Mouse (Mus musculus) limb, embryonic 12.5 days (tissue): Measurements from ENCODE around the gene Cxcr2. TPM values are rescaled to one million over a fixed set of nuclear protein-coding genes. Genes with fewer than 3 reads are reported as not detected.

Experiments
- ATAC-seq: fragments of 200-750 bp; cut with Nextera tagmentation; 2 replicates; pipeline ENCODE4 v1.8.0; 2017; ENCODE audit warnings: low read depth, moderate TSS enrichment; ENCODE audit not compliant: insufficient number of reproducible peaks, insufficient read depth, low FRiP score, low TSS enrichment
- H3K27ac ChIP-seq: fragments of 300-500 bp; sonication (generic); 2 replicates; pipeline ENCODE4 v1.5.1; 2016; ENCODE audit warnings: mild to moderate bottlenecking, moderate library complexity
- H3K27me3 ChIP-seq: fragments of 300-500 bp; sonication (generic); 2 replicates; pipeline ENCODE4 v1.6.1; 2016; ENCODE audit warnings: mild to moderate bottlenecking, moderate library complexity
- H3K36me3 ChIP-seq: fragments of 300-500 bp; sonication (generic); 2 replicates; pipeline ENCODE4 v1.6.1; 2016; ENCODE audit warnings: mild to moderate bottlenecking, moderate library complexity
- H3K4me1 ChIP-seq: fragments of 300-500 bp; sonication (generic); replicated peaks from 2 replicates; pipeline ENCODE4 v1.6.1; 2016
- H3K4me2 ChIP-seq: fragments of 300-500 bp; sonication (generic); 2 replicates; pipeline ENCODE4 v1.6.1; 2016; ENCODE audit warnings: mild to moderate bottlenecking, moderate library complexity
- H3K4me3 ChIP-seq: fragments of 300-500 bp; sonication (generic); replicated peaks from 2 replicates; pipeline ENCODE4 v1.5.1; 2016; ENCODE audit warnings: mild to moderate bottlenecking
- H3K9ac ChIP-seq: fragments of 300-500 bp; sonication (generic); replicated peaks from 2 replicates; pipeline ENCODE4 v1.6.1; 2016; ENCODE audit warnings: mild to moderate bottlenecking, moderate library complexity
- H3K9me3 ChIP-seq: fragments of 300-500 bp; sonication (generic); 2 replicates; pipeline ENCODE4 v1.6.1; 2016; ENCODE audit warnings: mild to moderate bottlenecking, moderate library complexity
- WGBS: fragments of 180-500 bp; shearing (Covaris S2); methylation state at CpG from one replicate; pipeline ENCODE4 v1.1.7; 2016; 5-methylcytosine and 5-hydroxymethylcytosine counted together
- polyA plus RNA-seq: library from polyadenylated mRNA; unstranded; fragments of >200 nt; fragmentation: Nextera tagmentation; extraction: Ambion mirVana; gene quantifications from 2 replicates; pipeline ENCODE4 v1.2.1, GENCODE M21; 2016

Cxcr2 gene
- polyA plus RNA-seq, 1 experiment from 2014 or later, result 0.09 TPM

DNA sequence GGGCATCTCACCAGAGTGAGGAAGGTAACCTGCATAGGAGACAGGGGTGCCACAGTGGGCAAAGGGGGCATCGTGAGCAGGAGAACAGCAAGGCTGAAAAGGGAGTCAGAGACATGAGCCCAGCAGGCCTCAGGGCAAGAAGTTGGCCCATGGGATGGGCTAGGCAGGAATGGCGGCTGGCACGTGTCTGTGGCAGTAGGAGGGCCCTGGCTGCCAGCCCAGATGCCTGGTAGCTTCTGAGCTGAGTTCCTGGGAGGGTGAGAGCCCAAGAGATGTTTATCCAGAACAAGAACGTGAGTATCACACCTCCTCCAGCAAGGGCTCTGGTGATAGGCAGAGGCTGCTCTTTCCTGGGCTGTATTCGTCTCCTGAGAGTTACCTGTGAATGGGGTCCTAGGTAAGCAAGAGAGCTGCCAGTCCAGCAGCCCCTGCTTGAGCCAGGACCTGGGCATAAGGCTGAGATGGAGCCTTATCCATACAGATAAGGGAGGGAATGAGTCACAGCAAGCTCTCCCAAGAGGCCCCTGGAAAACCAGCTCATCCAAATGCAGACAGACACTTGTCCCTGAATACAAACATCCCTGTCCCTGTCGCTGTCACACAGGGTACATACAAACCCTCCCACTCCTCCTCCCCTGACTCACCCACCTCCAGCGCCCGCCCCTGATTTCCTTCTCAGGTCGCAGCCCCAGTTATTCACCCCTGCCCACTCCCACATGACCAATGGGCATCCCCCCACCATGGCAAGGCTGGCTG lies 31.8 kb upstream of the Cxcr2 start:
- H3K36me3 ChIP-seq, result no peaks in the 10 kb centered on the region
- 56% methylated on average over 9 of the region's 9 CpGs for WGBS
- H3K9ac ChIP-seq, result no peak overlapping the region
- no peak overlapping the region for H3K4me2 ChIP-seq
- ATAC-seq, result no peak
- no peaks in the 10 kb centered on the region for H3K9me3 ChIP-seq
- no peak overlapping the region for H3K27ac ChIP-seq
- H3K4me3 ChIP-seq, result no peak overlapping the region
- H3K27me3 ChIP-seq, result peaks cover 43% of the 10 kb centered on the region
- 0 out of 2 replicates have a peak, but pooled peaks cover 6% of the 10 kb centered on the region for H3K4me1 ChIP-seq

- Histone ChIP-seq H3K36me3 (no peaks in the 10 kb centered on the region), H3K4me1 (0 out of 2 replicates have a peak, but pooled peaks cover 6% of the 10 kb centered on the region), H3K27me3 (peaks cover 46% of the 10 kb centered on the region), H3K4me2 (no peak overlapping the region), H3K4me3 (no peak overlapping the region), H3K9me3 (no peaks in the 10 kb centered on the region), H3K27ac (no peak overlapping the region), H3K9ac (no peak overlapping the region)
- no peak for ATAC-seq
- WGBS, result 66% methylated on average over 8 of the region's 8 CpGs
Observed at GRCm38 (mm10) chr1:74123215-74123614, 30.6 kb upstream of the Cxcr2 start.

GRCm38 (mm10) chr1:74124021-74124981 lies 29.5 kb upstream of the Cxcr2 start, which contains the start of gene Tns1:
Gene Tns1, minus strand, starts transcription at chr1:74124449.
- Histone ChIP-seq H3K4me1 (0 out of 2 replicates have a peak, but pooled peaks cover 6% of the 10 kb centered on the region), H3K9me3 (no peaks in the 10 kb centered on the region), H3K9ac (peak within 1 kb of the TSS; percentile 79), H3K27me3 (peaks cover 48% of the 10 kb centered on the region), H3K4me3 (peak within 1 kb of the TSS; percentile 63), H3K27ac (no peak within 1 kb of the TSS), H3K4me2 (peak within 1 kb of the TSS; percentile 97), H3K36me3 (no peaks in the 10 kb centered on the region)
- peak; percentile 56; the same call in 1 of the 2 replicates for ATAC-seq
- under 1% methylated on average over 83 of the region's 84 CpGs for WGBS

DNA sequence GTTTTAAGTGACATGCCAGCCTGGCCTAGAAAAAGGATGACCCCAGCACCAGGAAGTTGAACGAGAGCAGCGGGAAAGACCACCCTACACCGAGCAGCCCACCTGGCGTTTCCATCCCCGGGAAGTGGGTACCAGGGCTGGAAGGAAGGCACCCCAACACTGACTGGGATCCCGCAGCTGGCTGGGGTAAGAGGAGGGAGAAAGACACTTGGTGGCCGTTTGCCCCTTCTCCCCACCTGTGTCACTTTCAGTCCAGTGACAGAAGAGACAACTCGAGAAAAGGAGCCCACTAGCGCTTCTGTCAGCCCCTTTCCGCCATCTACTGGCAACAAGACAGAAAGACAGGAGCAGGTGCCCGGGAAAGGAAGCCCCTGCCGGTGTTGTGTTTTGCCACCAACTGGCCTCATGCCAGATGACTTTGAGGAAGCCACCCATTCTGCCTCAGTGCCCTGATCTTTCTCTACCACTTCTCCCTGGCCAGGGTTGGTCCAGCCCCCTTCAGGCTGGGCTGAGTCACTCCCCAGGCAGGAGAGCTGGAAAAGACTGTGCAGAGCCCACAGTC lies 28.7 kb upstream of the Cxcr2 start, which contains the start of gene Rufy4:
Gene Rufy4 (plus strand): TSS at position 551 of the 562 bp plus-strand sequence.
- no peaks in the 10 kb centered on the region for H3K9me3 ChIP-seq
- peak within 1 kb of the TSS; percentile 63 for H3K4me3 ChIP-seq
- H3K4me2 ChIP-seq, result peak within 1 kb of the TSS; percentile 97
- peaks cover 51% of the 10 kb centered on the region for H3K27me3 ChIP-seq
- H3K36me3 ChIP-seq, result no peaks in the 10 kb centered on the region
- peak within 1 kb of the TSS; percentile 79 for H3K9ac ChIP-seq
- 0 out of 2 replicates have a peak, but pooled peaks cover 6% of the 10 kb centered on the region for H3K4me1 ChIP-seq
- no peak within 1 kb of the TSS for H3K27ac ChIP-seq
- WGBS, result under 1% methylated on average over 12 of the region's 12 CpGs
- peak; percentile 34; the same call in 1 of the 2 replicates for ATAC-seq

DNA sequence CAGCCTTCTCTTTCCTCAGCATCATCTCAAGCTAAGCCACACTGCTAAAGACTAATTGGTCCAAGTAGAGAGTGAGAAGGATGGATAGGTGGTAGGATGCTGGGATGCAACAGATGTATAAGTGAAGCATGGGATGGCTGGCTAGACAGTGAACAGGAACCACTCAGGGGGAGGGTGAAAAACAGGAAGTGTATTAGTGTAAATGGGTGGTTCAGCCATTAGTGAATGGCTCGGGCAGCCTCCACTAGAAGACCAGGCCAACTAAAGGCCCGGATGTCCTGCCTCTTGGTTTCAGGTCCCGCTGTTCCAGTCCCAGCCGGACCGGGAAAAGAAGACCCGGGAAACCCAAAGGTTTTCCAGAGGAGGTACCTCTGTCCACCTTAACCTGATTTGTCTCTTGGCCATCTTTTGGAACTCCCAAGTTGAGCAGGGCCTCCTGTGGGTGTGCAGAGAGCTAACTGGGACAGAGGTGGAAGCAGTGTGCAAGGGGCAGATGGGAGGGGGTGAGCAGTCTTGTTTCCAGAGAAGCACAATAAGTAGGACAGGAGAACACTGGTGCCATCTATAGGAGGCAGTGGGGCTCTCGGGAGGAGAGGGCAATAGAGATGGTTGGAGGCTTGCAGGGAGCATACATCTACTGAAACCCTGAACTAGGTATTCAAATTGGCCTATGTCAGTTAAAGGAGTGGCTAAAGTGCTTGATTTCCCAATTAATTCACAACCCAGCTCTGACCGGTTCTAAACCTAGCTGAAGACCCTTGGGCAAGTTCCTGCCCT lies 22.7 kb upstream of the Cxcr2 start:
- ATAC-seq, result no peak
- H3K9me3 ChIP-seq, result no peaks in the 10 kb centered on the region
- H3K4me3 ChIP-seq, result no peak overlapping the region
- H3K4me2 ChIP-seq, result no peak overlapping the region
- peaks cover 12% of the 10 kb centered on the region for H3K27me3 ChIP-seq
- no peak overlapping the region for H3K27ac ChIP-seq
- H3K9ac ChIP-seq, result no peak overlapping the region
- no peaks in the 10 kb centered on the region for H3K36me3 ChIP-seq
- no peaks in the 10 kb centered on the region for H3K4me1 ChIP-seq
- 90% methylated on average over 8 of the region's 8 CpGs for WGBS

- H3K9me3 ChIP-seq, result no peaks in the 10 kb centered on the region
Observed at GRCm38 (mm10) chr1:74132011-74132410, 21.8 kb upstream of the Cxcr2 start.

DNA sequence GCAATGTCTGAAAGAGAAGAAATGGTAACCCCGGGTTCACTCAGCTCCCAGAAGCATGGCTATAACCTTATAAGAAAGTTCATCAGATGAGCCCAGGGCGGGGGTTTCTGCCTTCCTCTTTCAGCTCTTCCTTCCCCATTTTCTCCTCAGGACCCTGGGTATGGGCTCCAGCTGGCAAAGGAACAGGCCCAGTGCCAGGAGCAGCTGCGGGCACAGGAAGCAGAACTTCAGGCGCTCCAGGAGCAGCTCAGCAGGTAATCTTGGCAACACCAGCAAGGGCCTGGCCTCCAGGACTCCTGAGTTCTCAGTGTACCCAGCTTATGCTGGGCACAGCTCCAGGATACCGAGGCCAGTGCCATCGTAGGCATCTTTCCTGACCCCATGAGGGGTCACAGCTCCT lies 19.8 kb upstream of the Cxcr2 start:
- WGBS, result 79% methylated on average over 6 of the region's 6 CpGs

More at GRCm38 (mm10) chr1:74132011-74132410, 21.8 kb upstream of the Cxcr2 start:
- H3K4me1 ChIP-seq, result no peaks in the 10 kb centered on the region
- no peak for ATAC-seq
- H3K36me3 ChIP-seq, result no peaks in the 10 kb centered on the region
- H3K4me2 ChIP-seq, result no peak overlapping the region
- H3K27ac ChIP-seq, result no peak overlapping the region
- H3K4me3 ChIP-seq, result no peak overlapping the region
- H3K27me3 ChIP-seq, result peaks cover 8% of the 10 kb centered on the region
- WGBS, result 68% methylated on average over 3 of the region's 3 CpGs
- H3K9ac ChIP-seq, result no peak overlapping the region

DNA sequence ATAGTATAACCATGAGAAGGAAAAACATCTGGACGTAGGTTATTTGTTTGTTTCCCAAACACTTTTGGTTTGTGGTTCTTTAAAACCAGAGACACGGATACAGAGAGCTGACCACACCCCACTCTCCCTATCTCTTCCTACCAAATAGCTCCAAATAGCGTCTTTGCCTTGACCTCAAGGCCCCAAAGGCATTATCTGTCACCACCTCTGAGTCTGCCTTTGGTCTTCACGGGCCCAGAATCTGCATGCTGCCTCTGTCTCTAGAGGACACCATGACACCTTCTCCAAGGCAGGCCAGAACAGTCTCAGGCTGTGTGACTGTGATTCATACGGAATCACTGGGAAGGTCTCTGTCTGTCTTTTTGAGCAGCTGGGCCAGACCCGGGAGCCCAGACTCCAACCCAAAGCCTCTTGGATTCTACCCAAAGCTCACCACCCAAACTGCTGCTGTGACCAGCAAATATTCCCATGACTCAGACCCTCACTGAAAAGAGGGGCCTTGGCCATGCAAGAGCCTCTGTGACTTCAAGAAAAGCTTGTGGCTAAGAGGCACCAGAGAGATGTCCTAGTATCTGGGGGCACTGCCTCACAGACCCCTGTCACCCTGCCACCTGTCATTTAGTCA lies 18.4 kb upstream of the Cxcr2 start:
- H3K27ac ChIP-seq, result no peak overlapping the region
- H3K27me3 ChIP-seq, result no peaks in the 10 kb centered on the region
- 80% methylated on average over 6 of the region's 6 CpGs for WGBS
- no peaks in the 10 kb centered on the region for H3K4me1 ChIP-seq
- ATAC-seq, result no peak
- H3K9me3 ChIP-seq, result no peaks in the 10 kb centered on the region
- no peak overlapping the region for H3K4me2 ChIP-seq
- H3K4me3 ChIP-seq, result no peak overlapping the region
- no peaks in the 10 kb centered on the region for H3K36me3 ChIP-seq
- H3K9ac ChIP-seq, result no peak overlapping the region

More for the DNA sequence above, 19.8 kb upstream of the Cxcr2 start:
- Histone ChIP-seq H3K36me3 (no peaks in the 10 kb centered on the region), H3K4me1 (no peaks in the 10 kb centered on the region), H3K9ac (no peak overlapping the region), H3K4me2 (no peak overlapping the region), H3K27ac (no peak overlapping the region), H3K27me3 (0 out of 2 replicates have a peak, but pooled peaks cover 5% of the 10 kb centered on the region), H3K9me3 (no peaks in the 10 kb centered on the region), H3K4me3 (no peak overlapping the region)
- no peak for ATAC-seq

GRCm38 (mm10) chr1:74139415-74139814 lies 14.4 kb upstream of the Cxcr2 start:
- H3K27me3 ChIP-seq, result no peaks in the 10 kb centered on the region
- no peaks in the 10 kb centered on the region for H3K9me3 ChIP-seq
- H3K36me3 ChIP-seq, result no peaks in the 10 kb centered on the region
- no peak overlapping the region for H3K9ac ChIP-seq
- no peak overlapping the region for H3K4me3 ChIP-seq
- WGBS, result 64% methylated on average over 3 of the region's 3 CpGs
- no peak for ATAC-seq
- H3K4me1 ChIP-seq, result no peaks in the 10 kb centered on the region
- H3K4me2 ChIP-seq, result no peak overlapping the region
- no peak overlapping the region for H3K27ac ChIP-seq

DNA sequence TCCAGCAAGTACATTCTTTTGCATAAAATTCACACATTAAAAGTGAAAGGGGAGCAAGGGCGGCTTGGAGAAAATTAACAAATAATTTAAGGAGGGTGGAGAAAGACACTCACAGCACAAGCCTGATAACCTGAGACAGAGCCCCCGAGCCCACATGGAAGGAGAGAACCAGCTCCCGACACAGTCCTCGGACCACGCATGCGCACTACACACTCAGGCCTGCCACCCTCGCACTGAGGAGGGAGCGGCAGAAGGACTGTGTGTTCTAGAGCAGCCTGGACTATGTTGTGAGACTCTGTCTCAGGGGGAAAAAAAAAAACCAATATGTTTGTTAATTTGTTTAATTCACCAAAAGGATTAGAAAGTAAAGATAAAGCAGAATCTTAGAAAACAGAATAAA lies 12.0 kb upstream of the Cxcr2 start:
- no peak for ATAC-seq

More for the DNA sequence above, 12.0 kb upstream of the Cxcr2 start:
- no peak overlapping the region for H3K4me3 ChIP-seq
- 67% methylated on average over 8 of the region's 8 CpGs for WGBS
- no peaks in the 10 kb centered on the region for H3K36me3 ChIP-seq
- H3K4me1 ChIP-seq, result no peaks in the 10 kb centered on the region
- no peak overlapping the region for H3K27ac ChIP-seq
- H3K9me3 ChIP-seq, result no peaks in the 10 kb centered on the region
- H3K27me3 ChIP-seq, result no peaks in the 10 kb centered on the region
- no peak overlapping the region for H3K9ac ChIP-seq
- no peak overlapping the region for H3K4me2 ChIP-seq
